Mouse (Mus musculus): ENCODE data around the gene Rbpj.

Rbpj gene

GRCm38 (mm10) chr5:53465883-53466282, at the start of gene Rbpj:
Gene Rbpj (plus strand): TSS chr5:53466152.
- DNase-seq (ENCODE audit: low spot score) = no peak

- DNase-seq (ENCODE audit: low spot score) = no peak
Measured at GRCm38 (mm10) chr5:53420777-53421176, 45.2 kb upstream of the Rbpj start.

GRCm38 (mm10) chr5:53421291-53421690, 44.7 kb upstream of the Rbpj start:
- DNase-seq (ENCODE audit: low spot score) = no peak

GRCm38 (mm10) chr5:53427411-53427810, 38.5 kb upstream of the Rbpj start:
- DNase-seq (ENCODE audit: low spot score) = no peak

GRCm38 (mm10) chr5:53429683-53430477, 36.1 kb upstream of the Rbpj start:
- DNase-seq (ENCODE audit: low spot score) = peak; percentile 20

- no peak for DNase-seq (ENCODE audit: low spot score)
Measured at GRCm38 (mm10) chr5:53432451-53432850, 33.5 kb upstream of the Rbpj start.

- DNase-seq (ENCODE audit: low spot score) = no peak
Measured at GRCm38 (mm10) chr5:53436905-53437632, 28.9 kb upstream of the Rbpj start.

GRCm38 (mm10) chr5:53437767-53438166, 28.2 kb upstream of the Rbpj start:
- DNase-seq (ENCODE audit: low spot score) = no peak

- no peak for DNase-seq (ENCODE audit: low spot score)
Measured at GRCm38 (mm10) chr5:53438268-53438667, 27.7 kb upstream of the Rbpj start.

- no peak for DNase-seq (ENCODE audit: low spot score)
Measured at GRCm38 (mm10) chr5:53439655-53440054, 26.3 kb upstream of the Rbpj start.

- peak; percentile 51 for DNase-seq (ENCODE audit: low spot score)
Measured at GRCm38 (mm10) chr5:53444030-53444429, 21.9 kb upstream of the Rbpj start.

- DNase-seq (ENCODE audit: low spot score) = no peak
Measured at GRCm38 (mm10) chr5:53450945-53451344, 15.0 kb upstream of the Rbpj start.

GRCm38 (mm10) chr5:53451829-53452228, 14.1 kb upstream of the Rbpj start:
- DNase-seq (ENCODE audit: low spot score) = no peak

GRCm38 (mm10) chr5:53452920-53453319, 13.0 kb upstream of the Rbpj start:
- DNase-seq (ENCODE audit: low spot score) = no peak

- no peak for DNase-seq (ENCODE audit: low spot score)
Measured at GRCm38 (mm10) chr5:53454706-53455105, 11.2 kb upstream of the Rbpj start.

- no peak for DNase-seq (ENCODE audit: low spot score)
Measured at GRCm38 (mm10) chr5:53455459-53455858, 10.5 kb upstream of the Rbpj start.

- no peak for DNase-seq (ENCODE audit: low spot score)
Measured at GRCm38 (mm10) chr5:53460196-53460595, 5.8 kb upstream of the Rbpj start.

GRCm38 (mm10) chr5:53463098-53464018, 2.6 kb upstream of the Rbpj start:
- no peak for DNase-seq (ENCODE audit: low spot score)

GRCm38 (mm10) chr5:53466422-53467333, 726 bp downstream of the Rbpj start:
- DNase-seq (ENCODE audit: low spot score) = no peak

GRCm38 (mm10) chr5:53467602-53468001, 1.6 kb downstream of the Rbpj start:
- no peak for DNase-seq (ENCODE audit: low spot score)

- no peak for DNase-seq (ENCODE audit: low spot score)
Measured at GRCm38 (mm10) chr5:53468366-53468765, 2.4 kb downstream of the Rbpj start.

Measured in ovary, postnatal 14 days (tissue).